Mouse (Mus musculus) right cerebral cortex, postnatal 25 days (tissue): ENCODE data around the gene Plcb4.

Source experiments
- DNase-seq: peaks from one replicate; pipeline ENCODE4 v3.0.0; 2022

Plcb4 gene

DNA sequence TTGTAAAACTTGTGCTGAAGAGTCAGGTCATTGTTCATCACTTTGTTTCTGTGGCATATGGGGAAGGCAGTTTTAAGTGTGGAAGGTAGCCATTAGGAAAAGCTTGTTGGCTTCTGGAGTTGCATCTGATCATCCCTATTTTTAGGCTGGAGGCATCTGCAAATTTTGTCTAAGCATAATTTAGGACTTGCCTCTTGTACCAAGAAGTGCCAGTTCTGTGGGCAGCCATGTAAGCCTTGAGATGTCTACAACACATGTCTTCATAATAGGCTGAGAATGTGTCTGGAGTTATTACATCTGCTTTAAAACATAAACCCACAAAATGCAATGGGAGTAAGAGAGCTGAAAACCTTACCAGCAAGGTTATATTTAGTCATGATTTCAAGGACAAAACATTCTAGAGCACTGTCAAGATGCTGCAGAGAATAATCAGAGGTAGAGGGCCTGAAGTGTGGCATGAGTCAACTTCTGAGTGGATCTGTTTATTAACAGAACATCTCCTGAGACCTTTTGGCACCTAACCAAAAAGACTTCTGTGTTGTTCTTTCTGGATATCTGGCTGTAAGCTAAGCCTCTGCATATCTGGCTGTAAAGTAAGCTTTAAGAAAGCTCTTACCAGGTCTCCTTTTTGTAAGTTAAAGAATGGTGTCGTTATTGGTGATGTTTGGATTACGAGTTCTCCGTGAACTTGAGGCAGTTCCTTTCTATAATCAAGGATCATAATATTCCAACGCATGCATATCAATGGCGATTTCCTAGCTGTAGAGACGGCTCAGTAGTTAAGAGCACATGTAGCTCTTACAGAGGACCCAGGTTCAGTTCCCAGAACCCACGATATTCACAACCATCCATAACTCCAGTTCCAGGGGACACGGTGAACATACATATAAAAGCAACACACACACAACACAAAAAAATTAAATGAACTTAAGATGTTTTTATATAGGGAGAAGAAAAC, 203.0 kb downstream of the Plcb4 start:
- DNase-seq, result no peak

- DNase-seq, result no peak
Observed at GRCm38 (mm10) chr2:135862489-135863390, 203.9 kb downstream of the Plcb4 start.

- DNase-seq, result no peak
Observed at GRCm38 (mm10) chr2:135863391-135864076, 204.7 kb downstream of the Plcb4 start.

- no peak for DNase-seq
Observed at GRCm38 (mm10) chr2:135866421-135866820, 207.6 kb downstream of the Plcb4 start.

DNA sequence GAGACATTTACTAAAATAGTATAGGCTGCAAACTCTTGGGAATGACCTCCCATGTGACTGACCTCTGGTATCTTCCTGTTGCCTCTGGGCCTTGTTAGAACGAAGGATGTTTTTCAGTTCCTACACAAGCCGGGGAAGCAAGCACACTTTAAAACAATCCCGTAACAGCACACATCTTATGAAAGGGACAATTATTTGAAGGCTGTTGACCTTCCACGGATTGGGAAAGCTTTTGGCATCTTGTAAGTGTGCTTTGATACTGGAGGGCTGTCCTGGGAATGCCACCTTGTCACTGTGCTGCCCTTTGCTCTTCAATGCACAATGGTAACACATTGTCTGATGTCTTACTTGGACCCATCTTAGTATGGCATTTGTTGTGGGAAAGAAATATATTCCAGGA, 208.0 kb downstream of the Plcb4 start:
- DNase-seq, result no peak

GRCm38 (mm10) chr2:135869637-135870036, 210.8 kb downstream of the Plcb4 start:
- no peak for DNase-seq

- no peak for DNase-seq
Observed at GRCm38 (mm10) chr2:135873146-135873545, 214.3 kb downstream of the Plcb4 start.

- DNase-seq, result no peak
Observed at GRCm38 (mm10) chr2:135873761-135874160, 214.9 kb downstream of the Plcb4 start.

GRCm38 (mm10) chr2:135875549-135875948, 216.7 kb downstream of the Plcb4 start:
- DNase-seq, result no peak

DNA sequence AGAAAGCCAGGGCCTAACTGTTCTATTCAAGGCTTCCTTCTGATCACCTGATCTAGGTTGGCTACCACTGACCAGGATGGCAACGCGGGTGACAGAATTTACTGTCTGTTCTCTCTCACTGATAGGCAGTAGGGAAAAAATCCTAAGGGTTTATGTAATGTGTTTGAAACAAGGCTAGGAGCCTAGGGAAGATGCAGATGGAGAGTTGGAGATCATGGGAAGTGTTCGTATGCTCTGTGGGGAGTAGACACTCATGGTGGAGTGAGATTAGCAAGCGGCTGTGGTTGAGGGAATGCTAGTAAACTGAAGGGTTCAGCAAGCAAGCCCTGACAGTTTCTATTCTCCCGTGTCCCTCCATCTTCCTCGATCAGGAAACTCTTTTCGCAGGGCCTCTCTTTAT, 220.5 kb downstream of the Plcb4 start:
- no peak for DNase-seq

GRCm38 (mm10) chr2:135880269-135880760, 221.5 kb downstream of the Plcb4 start:
- DNase-seq, result no peak

- no peak for DNase-seq
Observed at GRCm38 (mm10) chr2:135883359-135883758, 224.5 kb downstream of the Plcb4 start.

- no peak for DNase-seq
Observed at GRCm38 (mm10) chr2:135884534-135885180, 225.8 kb downstream of the Plcb4 start.

DNA sequence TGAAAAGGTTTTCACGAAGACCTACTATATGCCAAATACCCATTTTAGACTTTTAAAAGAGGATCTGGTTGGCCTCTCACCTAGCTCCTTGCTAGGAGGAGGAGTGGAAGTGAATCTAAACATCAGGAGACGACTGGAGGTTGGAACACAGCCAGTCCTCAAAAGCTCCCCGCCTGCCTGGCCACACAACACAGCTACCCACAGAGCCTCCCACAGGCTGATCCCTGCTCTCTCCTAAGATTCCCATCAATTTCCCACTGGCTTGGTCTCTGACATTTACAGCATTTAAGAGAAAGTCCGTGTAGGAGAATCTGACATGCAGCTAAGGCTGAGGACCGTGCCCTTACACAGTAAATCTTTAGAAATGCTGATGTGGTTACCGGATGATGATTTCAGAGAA, 226.8 kb downstream of the Plcb4 start:
- no peak for DNase-seq

- no peak for DNase-seq
Observed at GRCm38 (mm10) chr2:135886081-135886679, 227.4 kb downstream of the Plcb4 start.

GRCm38 (mm10) chr2:135887805-135888204, 229.0 kb downstream of the Plcb4 start:
- no peak for DNase-seq

- no peak for DNase-seq
Observed at GRCm38 (mm10) chr2:135888206-135888605, 229.4 kb downstream of the Plcb4 start.

GRCm38 (mm10) chr2:135888767-135889166, 230.0 kb downstream of the Plcb4 start:
- DNase-seq, result no peak

GRCm38 (mm10) chr2:135890083-135890482, 231.3 kb downstream of the Plcb4 start:
- no peak for DNase-seq

DNA sequence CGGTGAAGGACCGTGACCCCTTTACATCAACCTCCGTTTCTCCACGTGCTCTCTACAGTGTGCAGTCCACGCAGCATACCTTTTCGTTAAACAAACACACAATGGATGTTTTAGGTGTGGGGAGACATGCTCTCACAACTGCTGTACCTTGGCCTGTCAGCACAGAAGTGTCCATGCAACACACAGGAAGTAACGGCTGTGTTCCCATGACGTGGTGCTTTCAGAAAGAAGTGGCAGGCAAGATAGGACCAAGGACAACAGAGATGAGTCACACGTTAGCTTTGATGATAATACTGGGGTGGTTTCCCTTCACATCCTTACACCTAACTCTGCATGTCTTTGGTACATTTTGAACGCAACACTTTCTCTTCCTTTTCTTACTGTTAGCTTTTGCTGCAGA, 232.3 kb downstream of the Plcb4 start:
- no peak for DNase-seq

GRCm38 (mm10) chr2:135891686-135892085, 232.9 kb downstream of the Plcb4 start:
- no peak for DNase-seq

GRCm38 (mm10) chr2:135894582-135894981, 235.8 kb downstream of the Plcb4 start:
- DNase-seq, result no peak
